Mouse (Mus musculus) C2C12 (cell line): ENCODE measurements around the gene Uchl4. TPM values are rescaled to one million over a fixed set of nuclear protein-coding genes. Genes with fewer than 3 reads are reported as not detected.
A peak's percentile ranks its signal among the peaks of the same experiment; 100 is the strongest.

Source experiments
- H3K27me3 ChIP-seq: one replicate; pipeline ENCODE4 v1.6.1; 2011; ENCODE audit not compliant: control insufficient read depth, insufficient read depth, insufficient read length
- H3K36me3 ChIP-seq: one replicate; pipeline ENCODE4 v1.6.1; 2011; ENCODE audit not compliant: control insufficient read depth, insufficient read depth
- H3K4me3 ChIP-seq: one replicate; pipeline ENCODE4 v1.5.1; 2011; ENCODE audit warnings: mild to moderate bottlenecking, control low read depth; ENCODE audit not compliant: poor library complexity, insufficient read depth, severe bottlenecking
- H3K79me2 ChIP-seq: one replicate; pipeline ENCODE4 v1.6.1; 2011; ENCODE audit not compliant: control insufficient read depth, insufficient read depth
- H3K79me3 ChIP-seq: one replicate; pipeline ENCODE4 v1.6.1; 2011; ENCODE audit warnings: low read depth, control low read depth
- H3ac ChIP-seq: one replicate; pipeline ENCODE3; 2011; ENCODE audit warnings: low read depth; ENCODE audit not compliant: control insufficient read depth, insufficient read length
- CEBPB ChIP-seq: IDR thresholded peaks from one replicate; pipeline ENCODE4 v1.6.1; 2011; ENCODE audit warnings: low read depth, mild to moderate bottlenecking, control low read depth, moderate library complexity
- CTCF ChIP-seq: IDR thresholded peaks from one replicate; pipeline ENCODE4 v1.5.1; 2011; ENCODE audit not compliant: control insufficient read depth, insufficient read depth, insufficient read length
- FOSL1 ChIP-seq: IDR thresholded peaks from one replicate; pipeline ENCODE4 v1.8.0; 2011; ENCODE audit warnings: mild to moderate bottlenecking, low read length; ENCODE audit not compliant: poor library complexity, insufficient read depth, severe bottlenecking
- MAX ChIP-seq: IDR thresholded peaks from one replicate; pipeline ENCODE4 v1.6.1; 2011; ENCODE audit warnings: mild to moderate bottlenecking, control low read depth
- MYOD1 ChIP-seq: IDR thresholded peaks from one replicate; pipeline ENCODE4 v1.6.1; 2011; ENCODE audit warnings: low read depth; ENCODE audit not compliant: control insufficient read depth, insufficient read length
- MYOG ChIP-seq: IDR thresholded peaks from one replicate; pipeline ENCODE4 v1.6.1; 2011; ENCODE audit not compliant: control insufficient read depth, insufficient read length; ENCODE audit errors: extremely low read depth
- USF1 ChIP-seq: IDR thresholded peaks from one replicate; pipeline ENCODE4 v1.6.1; 2011; ENCODE audit warnings: low read depth, mild to moderate bottlenecking, control low read depth, moderate library complexity
- microRNA-seq: library from miRNA; unstranded; fragments of <30 nt; microRNA quantifications from one replicate; pipeline ENCODE4, GENCODE M21; 2019; ENCODE audit warnings: borderline microRNAs expressed
- polyA plus RNA-seq: library from polyadenylated mRNA; unstranded; fragments of >200 nt; fragmentation: generic; extraction: Trizol; gene quantifications from one replicate; pipeline ENCODE4 v1.2.1, GENCODE M21; 2012; ENCODE audit warnings: missing spikeins

Gene Uchl4
- polyA plus RNA-seq, 1 experiment = 0.42 TPM

DNA sequence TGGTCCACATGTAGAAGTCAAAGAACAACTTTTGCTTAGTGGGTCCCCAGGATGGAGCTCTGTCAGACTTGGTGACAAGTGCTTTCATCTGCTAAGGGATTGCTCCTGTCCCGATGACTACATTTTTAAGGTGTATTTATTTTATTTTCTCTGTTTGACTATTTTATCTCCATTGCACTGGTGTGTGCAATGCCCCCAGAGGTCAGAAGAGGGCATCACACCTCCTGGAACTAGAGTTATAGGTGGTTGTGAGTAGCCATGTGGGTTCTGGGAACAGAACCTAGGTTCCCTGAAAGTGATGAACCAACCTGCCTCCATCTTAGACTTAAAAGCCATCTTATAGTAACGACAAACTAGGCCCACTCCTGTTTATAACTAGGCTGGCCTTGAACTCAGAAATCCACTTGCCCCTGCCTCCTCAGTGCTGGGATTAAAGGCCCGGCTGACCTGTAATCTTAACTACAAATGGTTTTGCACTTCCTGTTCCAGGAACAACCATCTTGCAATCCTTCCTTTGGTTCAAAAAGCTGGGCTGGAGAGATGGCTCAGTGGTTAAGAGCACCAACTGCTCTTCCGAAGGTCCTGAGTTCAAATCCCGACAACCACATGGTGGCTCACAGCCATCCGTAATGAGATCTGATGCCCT lies 43.8 kb downstream of the Uchl4 start:
- Histone ChIP-seq H3K4me3 (no peak overlapping the region), H3K27me3 (no peaks in the 10 kb centered on the region), H3K79me2 (peaks cover 24% of the 10 kb centered on the region), H3K36me3 (peaks cover 4% of the 10 kb centered on the region), H3ac (no peak overlapping the region), H3K79me3 (peaks cover 20% of the 10 kb centered on the region)
- TF ChIP-seq CEBPB (no peak), USF1 (no peak), CTCF (no peak), MAX (no peak), FOSL1 (no peak), MYOG (no peak), MYOD1 (no peak)

DNA sequence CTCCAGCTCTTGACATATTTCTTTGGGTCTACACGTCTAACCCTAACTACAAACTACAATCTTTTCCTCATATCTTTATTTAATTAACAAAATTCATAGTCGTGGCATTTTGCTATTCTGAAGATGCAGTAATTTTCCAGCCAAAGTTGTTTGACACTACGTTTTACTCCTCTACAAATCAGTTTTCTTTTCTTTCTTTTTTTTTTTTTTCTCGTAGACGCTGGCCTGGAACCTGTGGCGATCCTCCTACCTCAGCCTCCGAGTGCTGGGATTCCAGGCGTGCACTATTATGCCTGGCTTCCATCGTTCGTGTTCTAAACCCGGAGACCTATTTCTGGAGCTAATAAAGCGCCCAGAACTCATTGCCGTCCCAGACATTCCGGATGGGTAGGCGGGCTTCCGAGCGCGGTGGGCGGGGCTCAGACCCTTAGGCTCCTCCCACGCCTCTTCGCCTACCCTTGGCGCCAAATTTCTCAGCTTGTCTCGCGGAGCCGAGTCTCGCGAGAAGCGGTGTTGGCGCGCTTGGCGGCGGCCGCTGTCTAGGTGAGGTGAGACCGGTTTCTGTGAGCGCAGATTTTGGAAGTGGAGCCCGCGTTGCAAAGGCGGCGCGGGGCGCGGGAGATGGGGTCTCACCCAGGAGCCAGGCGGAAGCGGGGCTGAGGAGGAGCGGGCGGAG lies 46.2 kb downstream of the Uchl4 start, which contains the start of gene Tipin:
TSS of gene Tipin (plus strand) at position 477 of the 676 bp plus-strand sequence.
- TF ChIP-seq CEBPB = no peak
- no peak for TF ChIP-seq CTCF
- TF ChIP-seq MYOG = no peak
- TF ChIP-seq FOSL1 = no peak
- TF ChIP-seq USF1 = no peak
- TF ChIP-seq MYOD1 = no peak
- peak within 1 kb of the TSS; percentile 56 for H3K4me3 ChIP-seq
- peak within 1 kb of the TSS; percentile 87 for H3ac ChIP-seq
- H3K27me3 ChIP-seq = no peaks in the 10 kb centered on the region
- peaks cover 9% of the 10 kb centered on the region for H3K36me3 ChIP-seq
- H3K79me2 ChIP-seq = peaks cover 48% of the 10 kb centered on the region
- peaks cover 36% of the 10 kb centered on the region for H3K79me3 ChIP-seq

DNA sequence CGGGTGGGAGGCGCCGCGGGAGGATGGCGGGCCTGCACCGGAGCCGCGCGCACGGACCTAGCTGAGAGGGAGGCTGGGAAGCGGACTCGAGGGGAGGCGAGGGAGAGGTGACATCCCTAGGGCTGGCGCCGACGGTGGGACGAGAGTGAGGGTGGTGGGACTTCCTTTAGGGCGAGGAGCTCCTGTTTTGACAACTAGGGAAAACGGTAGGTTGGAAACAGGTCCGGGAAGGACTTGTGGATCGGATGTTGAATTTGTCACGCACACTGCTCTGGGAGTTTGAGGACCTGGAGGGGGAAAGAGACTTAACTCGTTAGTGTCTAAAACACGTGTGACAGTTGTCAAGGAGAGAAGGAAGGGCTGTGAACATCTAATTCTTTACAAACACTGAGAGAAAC lies 46.8 kb downstream of the Uchl4 start:
- peaks cover 39% of the 10 kb centered on the region for H3K79me3 ChIP-seq
- peaks cover 9% of the 10 kb centered on the region for H3K36me3 ChIP-seq
- peak overlapping the region; percentile 56 for H3K4me3 ChIP-seq
- H3K79me2 ChIP-seq = peaks cover 53% of the 10 kb centered on the region
- H3ac ChIP-seq = peak overlapping the region; percentile 87
- no peak for TF ChIP-seq CEBPB
- TF ChIP-seq MYOG = no peak
- TF ChIP-seq CTCF = no peak
- TF ChIP-seq USF1 = no peak
- TF ChIP-seq MAX = no peak
- no peak for TF ChIP-seq FOSL1
- no peak for TF ChIP-seq MYOD1
- no peaks in the 10 kb centered on the region for H3K27me3 ChIP-seq

DNA sequence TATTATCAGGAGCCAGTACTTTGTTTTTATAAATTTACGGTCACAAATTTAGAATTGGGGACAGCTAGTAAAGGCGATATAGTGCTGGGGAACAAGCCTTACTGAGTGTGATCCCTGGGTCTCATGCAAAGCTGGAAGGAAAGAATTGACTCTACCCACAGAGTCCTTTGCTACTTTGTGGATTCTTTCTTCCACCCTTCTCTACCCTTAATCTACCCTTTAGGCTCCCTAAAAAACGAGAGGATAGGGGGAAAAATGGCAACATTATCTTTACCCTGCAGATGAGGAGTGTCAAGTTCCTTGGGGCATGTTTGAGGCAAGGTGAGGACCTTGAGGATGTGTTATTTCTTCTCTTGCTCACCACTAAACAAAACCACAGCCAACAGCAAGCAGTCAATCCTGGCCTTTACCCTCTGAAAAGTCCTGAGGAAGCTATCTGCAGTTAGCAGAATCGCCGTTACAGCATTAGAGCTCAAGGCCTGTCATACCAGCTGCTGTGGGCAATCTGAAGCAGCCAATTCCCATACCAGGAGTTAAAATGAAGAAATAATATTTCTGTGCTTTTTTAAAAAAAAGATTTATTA lies 47.5 kb downstream of the Uchl4 start:
- Histone ChIP-seq H3K4me3 (peak overlapping the region; percentile 56), H3K27me3 (no peaks in the 10 kb centered on the region)

More for the DNA sequence above, 47.5 kb downstream of the Uchl4 start:
- Histone ChIP-seq H3K36me3 (peaks cover 13% of the 10 kb centered on the region), H3K79me3 (peaks cover 40% of the 10 kb centered on the region), H3K79me2 (peaks cover 60% of the 10 kb centered on the region), H3ac (peak overlapping the region; percentile 56)
- TF ChIP-seq FOSL1 (no peak), USF1 (no peak), CEBPB (no peak), MYOG (no peak), CTCF (no peak), MYOD1 (no peak), MAX (no peak)

Small RNA genes lying within 50 kb of the gene (microRNA-seq; reads per million reads assigned to microRNA genes)
- not detected for gene Gm24106

Other genes starting within 250 kb of the Uchl4 start
- 15.4 TPM for gene Smad6, start 213.1 kb upstream of the Uchl4 start, polyA plus RNA-seq
- gene Lctl, start 118.1 kb upstream of the Uchl4 start, polyA plus RNA-seq = 0.04 TPM
- gene Zwilch, start 62.1 kb upstream of the Uchl4 start, polyA plus RNA-seq = 16.3 TPM
- 1,235 TPM for gene Rpl4, start 61.8 kb upstream of the Uchl4 start, polyA plus RNA-seq
- gene Snapc5, start 55.9 kb upstream of the Uchl4 start, polyA plus RNA-seq = 6.0 TPM
- 40.8 TPM for gene Map2k1, start 18.4 kb downstream of the Uchl4 start, polyA plus RNA-seq
- 80.0 TPM for gene Tipin, start 46.4 kb downstream of the Uchl4 start, polyA plus RNA-seq
- gene Dis3l, start 106.1 kb downstream of the Uchl4 start, polyA plus RNA-seq = 13.8 TPM
- 0.07 TPM for gene Megf11, start 150.4 kb downstream of the Uchl4 start, polyA plus RNA-seq